Mouse (Mus musculus) stomach, postnatal 0 days (tissue): Measurements from ENCODE around the gene Upb1.

ENCODE experiments used
- CTCF ChIP-seq: IDR thresholded peaks from 2 replicates; pipeline ENCODE4 v1.5.1; 2016; ENCODE audit warnings: antibody characterized with exemption, low read depth, mild to moderate bottlenecking, moderate library complexity
- EP300 ChIP-seq: optimal IDR thresholded peaks from 2 replicates; pipeline ENCODE3; 2016; ENCODE audit warnings: antibody characterized with exemption

GRCm38 (mm10) chr10:75450331-75450730 lies 49.4 kb downstream of the Upb1 start:
- TF ChIP-seq EP300 = no peak
- TF ChIP-seq CTCF = no peak
